Mouse (Mus musculus) kidney, embryonic 14.5 days (tissue): Measurements from ENCODE around the gene Il20rb. TPM values are rescaled to one million over a fixed set of nuclear protein-coding genes. Genes with fewer than 3 reads are reported as not detected.

ENCODE experiments used
- ATAC-seq: fragments of 200-750 bp; cut with Nextera tagmentation; 2 replicates; pipeline ENCODE4 v1.8.0; 2017; ENCODE audit warnings: moderate number of reproducible peaks, mild to moderate bottlenecking, moderate TSS enrichment, moderate library complexity; ENCODE audit not compliant: low FRiP score, low TSS enrichment
- H3K27ac ChIP-seq: fragments of 300-500 bp; sonication (generic); 2 replicates; pipeline ENCODE4 v1.5.1; 2014; ENCODE audit warnings: low read depth, mild to moderate bottlenecking, low read length, moderate library complexity, mixed read lengths
- H3K27me3 ChIP-seq: fragments of 300-500 bp; sonication (generic); 2 replicates; pipeline ENCODE4 v1.6.1; 2014; ENCODE audit warnings: mild to moderate bottlenecking, low read length; ENCODE audit not compliant: control insufficient read depth, insufficient read depth
- H3K36me3 ChIP-seq: fragments of 300-500 bp; sonication (generic); 2 replicates; pipeline ENCODE4 v1.6.1; 2014; ENCODE audit warnings: low read length, mixed read lengths; ENCODE audit not compliant: control insufficient read depth, insufficient read depth
- H3K4me1 ChIP-seq: fragments of 300-500 bp; sonication (generic); 2 replicates; pipeline ENCODE4 v1.6.1; 2014; ENCODE audit warnings: low read length, mixed read lengths; ENCODE audit not compliant: control insufficient read depth, insufficient read depth
- H3K4me2 ChIP-seq: fragments of 300-500 bp; sonication (generic); replicated peaks from 2 replicates; pipeline ENCODE4 v1.6.1; 2014; ENCODE audit warnings: low read depth, mild to moderate bottlenecking, low read length
- H3K4me3 ChIP-seq: fragments of 300-500 bp; sonication (generic); 2 replicates; pipeline ENCODE4 v1.5.1; 2014; ENCODE audit warnings: mild to moderate bottlenecking, low read length
- H3K9ac ChIP-seq: fragments of 300-500 bp; sonication (generic); 2 replicates; pipeline ENCODE4 v1.6.1; 2014; ENCODE audit warnings: low read depth, mild to moderate bottlenecking, low read length, moderate library complexity
- H3K9me3 ChIP-seq: fragments of 300-500 bp; sonication (generic); 2 replicates; pipeline ENCODE4 v1.6.1; 2016; ENCODE audit warnings: low read length; ENCODE audit not compliant: control insufficient read depth
- WGBS: fragments of 180-500 bp; shearing (Covaris S2); extraction: QIAGEN DNeasy Blood & Tissue Kit; methylation state at CpG from one replicate; pipeline ENCODE4 v1.1.7; 2014; 5-methylcytosine and 5-hydroxymethylcytosine counted together
- polyA plus RNA-seq: library from polyadenylated mRNA; unstranded; fragments of >200 nt; fragmentation: Nextera tagmentation; extraction: Ambion mirVana; gene quantifications from 2 replicates; pipeline ENCODE4 v1.2.1, GENCODE M21; 2014

The Il20rb gene
- polyA plus RNA-seq, 1 experiment from 2014 or later: 1.8 TPM

DNA sequence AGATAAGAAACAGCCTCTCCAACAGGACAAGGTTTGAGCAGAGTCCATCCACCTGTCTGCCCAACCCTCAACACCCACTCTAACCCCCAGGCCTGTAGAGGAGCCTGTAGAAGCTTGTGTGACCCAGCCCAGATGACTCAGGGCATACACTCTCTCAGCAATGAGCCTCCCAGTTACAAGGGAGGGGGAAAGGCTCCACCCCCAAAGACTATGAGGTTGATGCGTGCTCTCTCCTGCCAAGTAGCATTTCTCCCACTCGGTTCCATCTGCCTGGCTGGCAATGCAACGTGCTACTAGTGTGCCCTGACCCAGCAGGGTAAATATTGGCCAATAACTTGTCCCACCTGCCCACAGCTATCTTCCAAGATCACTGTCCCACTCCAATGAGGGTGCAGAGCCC, 19.8 kb downstream of the Il20rb start:
- no peak for ATAC-seq
- Histone ChIP-seq H3K9me3 (no peaks in the 10 kb centered on the region), H3K4me1 (no peaks in the 10 kb centered on the region), H3K27ac (no peak overlapping the region), H3K27me3 (no peaks in the 10 kb centered on the region), H3K9ac (no peak overlapping the region), H3K4me2 (no peak overlapping the region), H3K36me3 (no peaks in the 10 kb centered on the region), H3K4me3 (no peak overlapping the region)
- WGBS: 75% methylated on average over 3 of the region's 3 CpGs

DNA sequence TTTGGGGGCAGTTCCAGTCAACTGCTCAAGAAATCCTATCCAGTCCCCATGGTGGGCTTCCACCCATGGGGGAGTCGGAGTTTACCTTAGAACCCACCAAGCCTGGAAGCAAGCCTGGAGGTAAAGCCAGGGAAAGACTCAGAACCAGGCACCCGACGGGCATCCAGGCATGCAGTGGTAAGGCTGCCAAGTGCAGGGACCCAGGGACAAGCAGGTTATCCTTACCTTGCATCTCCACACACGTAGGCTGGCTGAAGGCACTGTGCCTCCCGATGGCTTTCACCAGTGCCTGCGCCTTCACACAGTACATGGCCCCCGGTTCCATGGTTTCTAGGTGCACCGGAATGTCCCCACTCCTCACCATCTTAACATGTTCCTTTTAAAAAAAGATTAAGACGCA, 20.6 kb downstream of the Il20rb start:
- ATAC-seq: no peak
- Histone ChIP-seq H3K27ac (no peak overlapping the region), H3K4me1 (no peaks in the 10 kb centered on the region), H3K9ac (no peak overlapping the region), H3K4me3 (no peak overlapping the region), H3K36me3 (no peaks in the 10 kb centered on the region), H3K27me3 (no peaks in the 10 kb centered on the region), H3K9me3 (no peaks in the 10 kb centered on the region), H3K4me2 (no peak overlapping the region)
- 90% methylated on average over 9 of the region's 9 CpGs for WGBS

DNA sequence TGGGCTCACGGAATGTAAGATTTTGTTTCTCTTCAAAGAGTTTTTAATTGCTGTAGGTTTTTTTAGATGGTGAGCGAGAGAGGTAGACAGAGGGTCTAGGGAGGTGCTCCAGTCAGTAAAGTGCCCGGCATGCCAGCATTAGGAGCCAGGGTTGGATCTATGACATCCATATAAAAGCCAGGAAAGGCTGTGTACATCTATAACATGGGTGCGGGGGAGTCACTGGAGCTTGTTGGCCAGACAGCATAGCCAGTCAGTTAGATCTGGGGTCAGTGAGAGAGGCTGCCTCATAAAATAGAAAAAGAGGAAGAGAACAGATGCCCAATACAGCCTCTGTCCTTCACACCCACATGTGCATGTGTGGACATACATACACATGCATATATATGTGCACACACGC, 21.2 kb downstream of the Il20rb start:
- H3K9ac ChIP-seq: no peak overlapping the region
- H3K9me3 ChIP-seq: no peaks in the 10 kb centered on the region
- no peak for ATAC-seq
- no peak overlapping the region for H3K4me2 ChIP-seq
- no peaks in the 10 kb centered on the region for H3K36me3 ChIP-seq
- 88% methylated on average over 5 of the region's 5 CpGs for WGBS
- no peaks in the 10 kb centered on the region for H3K4me1 ChIP-seq
- no peak overlapping the region for H3K27ac ChIP-seq
- H3K4me3 ChIP-seq: no peak overlapping the region
- no peaks in the 10 kb centered on the region for H3K27me3 ChIP-seq

DNA sequence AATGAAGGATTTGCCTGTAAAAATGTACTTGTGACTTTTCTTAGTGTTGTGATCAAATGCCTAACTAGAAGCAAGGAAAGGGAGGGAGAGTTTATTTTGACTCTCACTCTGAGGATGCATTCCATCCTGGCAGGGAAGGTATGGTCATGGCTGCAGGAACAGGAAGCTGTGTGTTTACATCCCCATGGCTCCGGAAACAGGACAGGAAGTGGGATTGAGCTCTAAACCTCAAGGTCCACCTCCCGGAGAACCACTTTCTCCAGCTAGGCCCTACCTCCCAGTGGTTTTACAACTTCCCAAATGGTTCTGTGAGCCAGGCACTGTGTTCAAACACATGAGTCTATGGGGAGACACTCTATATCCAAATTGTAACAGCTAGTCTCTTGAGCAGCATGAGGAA, 22.8 kb downstream of the Il20rb start:
- Histone ChIP-seq H3K9me3 (no peaks in the 10 kb centered on the region), H3K27ac (no peak overlapping the region), H3K4me3 (no peak overlapping the region), H3K27me3 (no peaks in the 10 kb centered on the region), H3K36me3 (no peaks in the 10 kb centered on the region), H3K4me1 (no peaks in the 10 kb centered on the region), H3K4me2 (no peak overlapping the region), H3K9ac (no peak overlapping the region)
- 74% methylated on average over 2 of the region's 2 CpGs for WGBS
- no peak for ATAC-seq

DNA sequence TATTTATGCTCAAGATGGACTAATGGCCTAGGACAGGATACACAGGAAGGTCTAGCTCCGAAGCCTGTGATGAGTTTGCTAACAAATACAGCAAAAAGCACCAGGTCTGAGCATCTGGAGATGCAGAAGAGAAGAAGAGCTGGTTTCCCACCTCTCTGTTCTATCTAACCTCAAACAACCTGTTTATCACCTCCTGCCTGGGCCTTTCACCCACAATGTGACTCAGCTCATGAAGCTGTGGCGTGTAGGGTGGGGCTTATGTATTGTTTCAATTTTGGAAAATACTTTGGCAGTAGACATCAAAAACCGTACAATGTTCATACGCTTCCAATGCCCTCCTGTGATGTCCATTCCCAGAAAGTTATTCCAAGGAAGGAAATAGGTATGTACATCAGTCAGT, 24.5 kb downstream of the Il20rb start:
- H3K4me3 ChIP-seq: no peak overlapping the region
- ATAC-seq: no peak
- WGBS: 94% methylated on average over 4 of the region's 4 CpGs
- H3K27me3 ChIP-seq: no peaks in the 10 kb centered on the region
- no peaks in the 10 kb centered on the region for H3K36me3 ChIP-seq
- no peak overlapping the region for H3K27ac ChIP-seq
- H3K4me1 ChIP-seq: no peaks in the 10 kb centered on the region
- H3K9me3 ChIP-seq: no peaks in the 10 kb centered on the region
- H3K9ac ChIP-seq: no peak overlapping the region
- no peak overlapping the region for H3K4me2 ChIP-seq

DNA sequence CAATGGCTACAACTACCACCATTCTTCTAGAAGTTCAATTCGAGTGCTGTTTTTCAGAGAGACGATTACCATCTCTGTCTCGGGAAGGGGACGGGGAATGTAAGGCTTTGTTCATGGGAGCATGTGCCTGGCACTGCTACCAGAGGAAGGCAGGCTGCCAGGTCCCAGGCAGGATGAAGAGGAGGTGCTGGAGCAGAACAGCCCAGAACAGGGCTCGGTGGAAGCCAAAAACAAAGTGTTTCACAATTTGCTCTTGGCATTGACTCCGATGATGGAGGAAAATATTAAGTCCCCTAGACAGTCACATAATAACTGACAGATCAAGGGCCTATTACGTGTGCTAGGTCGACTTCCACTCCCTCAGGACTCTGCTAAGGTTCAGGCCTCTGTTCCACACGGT, 24.9 kb downstream of the Il20rb start:
- H3K9me3 ChIP-seq: no peaks in the 10 kb centered on the region
- no peak overlapping the region for H3K4me2 ChIP-seq
- H3K4me1 ChIP-seq: no peaks in the 10 kb centered on the region
- H3K9ac ChIP-seq: no peak overlapping the region
- no peak for ATAC-seq
- H3K27ac ChIP-seq: no peak overlapping the region
- no peaks in the 10 kb centered on the region for H3K36me3 ChIP-seq
- H3K27me3 ChIP-seq: no peaks in the 10 kb centered on the region
- no peak overlapping the region for H3K4me3 ChIP-seq
- WGBS: 86% methylated on average over 9 of the region's 9 CpGs

DNA sequence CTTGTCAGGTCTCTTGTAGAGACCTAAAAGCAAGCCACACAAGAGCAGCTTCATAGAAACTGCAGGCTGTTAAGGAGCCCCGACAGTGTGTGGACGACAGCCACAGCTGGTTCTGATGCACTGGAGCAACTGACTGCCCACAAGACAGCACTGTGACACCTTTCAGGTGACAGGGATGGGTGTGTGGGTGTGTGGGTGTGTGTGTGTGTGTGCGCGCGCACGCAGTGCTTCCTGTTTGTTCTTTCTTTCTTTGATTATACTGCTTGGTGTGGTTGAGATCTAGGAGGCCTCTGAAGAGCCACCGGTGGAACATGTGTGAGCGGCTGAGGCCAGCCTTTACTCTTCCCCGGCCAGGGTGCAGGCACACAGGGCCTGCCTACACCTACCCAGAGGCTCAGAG, 26.4 kb downstream of the Il20rb start:
- WGBS: 95% methylated on average over 9 of the region's 9 CpGs
- H3K4me1 ChIP-seq: no peaks in the 10 kb centered on the region
- no peaks in the 10 kb centered on the region for H3K9me3 ChIP-seq
- no peak for ATAC-seq
- no peak overlapping the region for H3K4me2 ChIP-seq
- H3K27ac ChIP-seq: no peak overlapping the region
- no peaks in the 10 kb centered on the region for H3K36me3 ChIP-seq
- H3K27me3 ChIP-seq: no peaks in the 10 kb centered on the region
- H3K4me3 ChIP-seq: no peak overlapping the region
- no peak overlapping the region for H3K9ac ChIP-seq

DNA sequence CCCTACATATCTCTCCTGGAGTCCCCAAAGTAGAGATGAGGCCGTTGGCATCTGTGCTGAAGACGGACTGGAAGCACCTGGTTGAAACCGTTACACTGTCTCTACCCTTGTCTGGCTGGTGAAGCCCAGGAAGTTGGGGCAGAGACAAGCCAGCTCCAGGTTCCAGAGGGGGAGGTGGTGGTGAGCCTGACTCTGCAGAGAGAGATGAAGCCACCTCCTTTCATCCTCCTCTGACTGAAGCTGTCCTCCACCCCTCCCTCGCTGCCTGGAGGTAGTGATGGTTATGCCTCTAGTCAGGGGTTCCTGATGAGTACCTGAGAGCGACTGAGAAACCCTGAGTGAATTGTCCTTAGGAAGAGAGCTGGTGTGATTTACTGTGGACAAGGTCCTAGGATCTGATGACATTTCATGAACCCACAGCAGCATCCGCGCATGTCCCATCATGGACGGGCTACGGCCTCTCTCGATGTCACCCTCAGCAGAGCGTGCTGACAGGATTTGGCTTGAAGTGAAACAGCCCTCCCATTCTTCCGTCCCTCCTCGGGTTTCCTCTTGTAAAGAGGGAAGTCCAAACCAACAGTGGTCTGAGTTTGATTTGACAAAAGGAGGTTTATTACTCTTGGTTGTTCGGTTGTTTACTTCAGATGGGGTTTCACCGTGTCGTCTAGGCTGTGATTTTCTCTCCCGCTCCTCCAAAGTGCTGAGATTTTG, 28.5 kb downstream of the Il20rb start:
- Histone ChIP-seq H3K4me1 (no peaks in the 10 kb centered on the region), H3K9me3 (no peaks in the 10 kb centered on the region), H3K4me3 (no peak overlapping the region), H3K4me2 (no peak overlapping the region), H3K36me3 (no peaks in the 10 kb centered on the region), H3K27ac (no peak overlapping the region), H3K27me3 (no peaks in the 10 kb centered on the region), H3K9ac (no peak overlapping the region)
- ATAC-seq: no peak
- WGBS: 65% methylated on average over 17 of the region's 17 CpGs

DNA sequence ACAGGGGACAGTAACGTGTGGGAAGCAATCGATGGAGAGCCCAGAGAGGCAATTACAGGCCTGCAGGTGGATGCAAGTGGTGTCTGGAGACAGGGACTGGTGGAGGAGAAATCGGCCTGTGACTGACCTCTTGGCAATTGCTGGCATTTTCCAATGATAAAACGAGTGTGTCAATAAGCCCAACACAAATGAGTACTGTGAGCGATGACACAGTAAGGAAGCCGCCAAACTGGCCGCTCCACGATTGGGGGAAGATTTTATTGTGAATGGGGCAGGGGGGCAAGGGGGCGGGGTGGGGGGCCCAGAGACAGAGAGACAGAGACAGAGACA, 32.0 kb downstream of the Il20rb start:
- Histone ChIP-seq H3K9ac (peak overlapping the region; percentile 42; the same call in 1 of the 2 replicates), H3K36me3 (no peaks in the 10 kb centered on the region), H3K4me1 (0 out of 2 replicates have a peak, but pooled peaks cover 4% of the 10 kb centered on the region), H3K27me3 (no peaks in the 10 kb centered on the region), H3K4me2 (peak overlapping the region; percentile 65), H3K27ac (no peak overlapping the region), H3K4me3 (peak overlapping the region; percentile 36), H3K9me3 (no peaks in the 10 kb centered on the region)
- ATAC-seq: no peak
- WGBS: 18% methylated on average over 9 of the region's 9 CpGs
